Mouse (Mus musculus) G1E (cell line): ENCODE results near the gene Sema6b. TPM values are rescaled to one million over a fixed set of nuclear protein-coding genes. Genes with fewer than 3 reads are reported as not detected.
"Not testable (repeated sequence)": the region's sequence is repeated elsewhere in the genome, so short reads cannot be mapped to it uniquely, and the experiment has no call there.

Experiments used
- ATAC-seq: 2 replicates; pipeline ENCODE4 v1.8.0; 2016; ENCODE audit warnings: mild to moderate bottlenecking; ENCODE audit not compliant: insufficient number of reproducible peaks, poor library complexity, low FRiP score, severe bottlenecking; ENCODE audit errors: extremely low read depth
- DNase-seq: peaks from one replicate; pipeline ENCODE4 v3.0.0; 2012; ENCODE audit warnings: low spot score
- H3K27me3 ChIP-seq: 2 replicates; pipeline ENCODE4 v1.6.1; 2012; ENCODE audit warnings: mild to moderate bottlenecking, low read length, inconsistent platforms; ENCODE audit not compliant: insufficient read depth
- H3K36me3 ChIP-seq: replicated peaks from 2 replicates; pipeline ENCODE3; 2012; ENCODE audit warnings: mild to moderate bottlenecking, inconsistent platforms
- H3K4me1 ChIP-seq: 2 replicates; pipeline ENCODE4 v1.6.1; 2012; ENCODE audit warnings: low read depth, low read length, inconsistent platforms, mixed read lengths; ENCODE audit not compliant: insufficient read depth
- H3K4me3 ChIP-seq: 2 replicates; pipeline ENCODE4 v1.5.1; 2012; ENCODE audit warnings: low read depth, mild to moderate bottlenecking, inconsistent platforms, low read length, moderate library complexity, mixed read lengths
- H3K9me3 ChIP-seq: replicated peaks from 2 replicates; pipeline ENCODE4 v1.6.1; 2012; ENCODE audit warnings: inconsistent platforms
- CTCF ChIP-seq: IDR thresholded peaks from 2 replicates; pipeline ENCODE4 v1.5.1; 2012; ENCODE audit warnings: low read depth, low read length, inconsistent platforms, mixed read lengths
- GATA1 ChIP-seq: IDR thresholded peaks from 2 replicates; pipeline ENCODE4 v1.6.1; 2012; ENCODE audit warnings: borderline replicate concordance, low read length, inconsistent platforms, mixed read lengths
- GATA2 ChIP-seq: IDR thresholded peaks from 2 replicates; pipeline ENCODE4 v1.6.1; 2012; ENCODE audit warnings: low read depth, low read length, inconsistent platforms, borderline replicate concordance
- POLR2AphosphoS5 ChIP-seq: IDR thresholded peaks from 2 replicates; pipeline ENCODE4 v1.6.1; 2012; ENCODE audit warnings: low read depth, low read length, inconsistent platforms; ENCODE audit not compliant: insufficient replicate concordance
- TAL1 ChIP-seq: conservative IDR thresholded peaks from 2 replicates; pipeline ENCODE4 v1.6.1; 2012; ENCODE audit warnings: low read depth, low read length, inconsistent platforms, mixed read lengths
- polyA plus RNA-seq: library from polyadenylated mRNA; stranded (reverse); fragments of >175 nt; gene quantifications from 2 replicates; pipeline ENCODE4 v1.2.3, GENCODE M21; 2012
- total RNA-seq, 2 experiments: library from RNA; stranded (forward) in 1 of 2; stranded (reverse) in 1 of 2; fragments of 200-1000 nt in 1 of 2; fragments of >200 nt in 1 of 2; fragmentation: Nextera tagmentation in 1 of 2; gene quantifications; 2 replicates each; pipeline ENCODE4 v1.2.3; 2014 to 2017

The Sema6b gene
- total and polyA plus RNA-seq, 3 experiments = 2.7 to 14.1 (median 3.4) TPM

GRCm38 (mm10) chr17:56080781-56081585 is 59.2 kb downstream of the Sema6b start:
- peaks cover 57% of the 10 kb centered on the region for H3K4me1 ChIP-seq
- no peaks in the 10 kb centered on the region for H3K9me3 ChIP-seq
- DNase-seq (peak; percentile 64), ATAC-seq (no peak)
- no peak for TF ChIP-seq GATA2
- no peak for TF ChIP-seq GATA1
- TF ChIP-seq POLR2AphosphoS5 = no peak
- TF ChIP-seq TAL1 = no peak
- peaks cover 47% of the 10 kb centered on the region for H3K36me3 ChIP-seq
- peak overlapping the region; percentile 80 for H3K4me3 ChIP-seq
- H3K27me3 ChIP-seq = no peaks in the 10 kb centered on the region

DNA sequence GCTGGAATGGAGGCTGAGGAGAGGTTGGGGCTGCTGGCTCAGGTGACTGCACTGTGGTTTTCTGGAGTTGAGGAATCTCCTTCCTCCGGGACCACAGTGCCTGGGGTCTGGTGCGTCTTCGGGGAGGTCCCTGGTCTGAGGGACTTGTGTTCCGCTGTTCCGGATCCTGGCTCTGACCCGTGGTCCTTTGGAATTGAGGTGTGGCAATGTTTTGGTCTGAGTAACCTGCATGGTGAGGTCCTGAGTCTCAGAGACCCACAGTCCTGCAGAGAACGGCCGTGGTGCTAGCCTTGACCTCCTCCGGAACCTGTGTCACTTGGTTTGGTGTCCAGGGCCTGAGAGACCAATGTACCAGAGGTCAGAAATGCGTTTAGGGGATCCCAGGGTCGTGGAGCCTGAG is 60.2 kb downstream of the Sema6b start:
- ATAC-seq = no peak
- no peaks in the 10 kb centered on the region for H3K27me3 ChIP-seq
- H3K9me3 ChIP-seq = no peaks in the 10 kb centered on the region
- H3K36me3 ChIP-seq = peaks cover 38% of the 10 kb centered on the region
- peak overlapping the region; percentile 80 for H3K4me3 ChIP-seq
- peaks cover 58% of the 10 kb centered on the region for H3K4me1 ChIP-seq
- DNase-seq = peak; percentile 10
- TF ChIP-seq POLR2AphosphoS5 (no peak), GATA2 (no peak), GATA1 (no peak), TAL1 (no peak)

DNA sequence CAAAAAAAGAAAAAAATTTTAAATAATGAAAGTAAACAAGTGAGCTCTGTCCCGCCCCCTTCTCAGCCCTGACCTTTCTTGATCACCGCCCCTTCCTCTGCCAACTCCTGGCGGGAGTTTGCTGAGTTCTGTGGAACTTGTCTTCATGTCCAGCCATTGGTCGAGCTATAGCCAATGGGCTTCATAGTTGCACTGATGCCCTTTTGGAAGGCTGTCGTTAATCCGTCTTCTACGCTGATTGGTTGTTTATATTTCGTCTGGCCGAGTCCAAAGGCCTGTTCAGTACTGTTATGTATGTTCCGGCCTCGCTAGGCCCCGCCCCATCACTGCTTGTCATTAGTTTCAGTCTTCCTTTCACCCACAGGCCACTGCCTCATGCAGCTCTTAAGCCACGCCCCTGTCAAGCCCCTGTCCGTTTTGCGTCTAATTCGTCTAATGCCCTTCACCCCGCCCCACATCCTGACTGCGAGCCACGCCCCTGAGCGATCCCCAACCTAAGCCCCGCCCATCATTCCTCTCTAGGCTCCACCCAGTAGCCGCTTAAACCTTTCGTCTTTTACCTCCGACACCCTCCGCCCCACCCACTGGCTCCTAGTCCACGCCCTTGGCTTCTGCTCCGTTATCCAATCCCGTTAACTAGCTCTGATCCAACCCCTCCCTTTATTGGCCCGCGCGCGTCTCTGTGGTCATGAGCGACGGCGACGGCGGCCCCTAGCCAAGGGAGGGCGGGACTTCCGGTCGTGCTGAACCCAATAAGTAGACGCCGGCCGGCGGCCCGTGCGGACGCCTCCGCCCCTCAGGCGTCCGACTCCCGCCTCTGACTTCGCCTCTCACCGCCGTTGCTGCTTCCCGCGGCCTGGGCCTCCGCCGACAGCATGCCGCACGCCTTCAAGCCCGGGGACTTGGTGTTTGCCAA is 61.0 kb downstream of the Sema6b start, which contains the start of gene Hdgfl2:
Hdgfl2 (plus strand) TSS at position 755 of the 916 bp plus-strand sequence.
- peak; percentile 83 for ATAC-seq
- peaks cover 33% of the 10 kb centered on the region for H3K36me3 ChIP-seq
- TF ChIP-seq GATA2 (no peak), CTCF (no peak), TAL1 (no peak), GATA1 (no peak), POLR2AphosphoS5 (no peak)
- peak within 1 kb of the TSS; percentile 80 for H3K4me3 ChIP-seq
- H3K9me3 ChIP-seq = no peaks in the 10 kb centered on the region
- H3K27me3 ChIP-seq = no peaks in the 10 kb centered on the region
- peaks cover 55% of the 10 kb centered on the region for H3K4me1 ChIP-seq
- DNase-seq = peak; percentile 94

DNA sequence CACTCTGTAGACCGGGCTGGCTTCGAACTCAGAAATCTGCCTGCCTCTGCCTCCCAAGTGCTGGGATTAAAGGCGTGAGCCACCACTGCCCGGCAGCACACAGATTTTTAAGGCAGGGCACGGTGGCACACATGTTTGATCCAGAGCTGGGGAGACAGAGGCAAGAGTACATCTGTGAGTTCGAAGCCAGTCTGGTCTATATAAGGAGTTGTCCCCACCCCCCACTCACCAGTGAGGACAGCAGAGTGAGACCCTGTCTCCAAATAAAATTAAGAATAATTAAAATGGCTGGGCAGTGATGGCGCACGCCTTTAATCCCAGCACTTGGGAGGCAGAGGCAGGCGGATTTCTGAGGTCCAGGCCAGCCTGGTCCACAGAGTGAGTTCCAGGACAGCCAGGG is 61.8 kb downstream of the Sema6b start:
- peaks cover 33% of the 10 kb centered on the region for H3K36me3 ChIP-seq
- not testable (repeated sequence) for DNase-seq, H3K9me3 ChIP-seq, H3K27me3 ChIP-seq, ATAC-seq
- peak overlapping the region; percentile 80 for H3K4me3 ChIP-seq
- peaks cover 57% of the 10 kb centered on the region for H3K4me1 ChIP-seq

DNA sequence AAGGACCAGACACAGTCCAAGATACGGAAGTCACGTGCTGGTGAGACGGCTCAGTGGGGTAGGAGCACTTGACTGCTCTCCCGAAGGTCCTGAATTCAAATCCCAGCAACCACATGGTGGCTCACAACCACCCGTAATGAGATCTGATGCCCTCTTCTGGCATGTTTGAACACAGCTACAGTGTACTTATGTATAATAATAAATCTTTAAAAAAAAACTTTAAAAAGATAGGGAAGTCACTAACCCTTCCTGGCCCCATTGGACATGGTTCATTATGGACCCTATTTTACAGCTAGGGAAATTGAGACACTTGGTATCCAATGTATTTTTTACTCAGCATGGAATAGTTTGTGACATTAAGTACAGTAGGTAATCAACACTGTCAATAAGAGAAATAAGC is 62.6 kb downstream of the Sema6b start:
- ATAC-seq = no peak
- no peaks in the 10 kb centered on the region for H3K9me3 ChIP-seq
- H3K4me3 ChIP-seq = no peak overlapping the region
- H3K36me3 ChIP-seq = peaks cover 32% of the 10 kb centered on the region
- peaks cover 62% of the 10 kb centered on the region for H3K4me1 ChIP-seq
- no peaks in the 10 kb centered on the region for H3K27me3 ChIP-seq
- no peak for DNase-seq
- TF ChIP-seq TAL1 = no peak
- no peak for TF ChIP-seq GATA1
- no peak for TF ChIP-seq GATA2

DNA sequence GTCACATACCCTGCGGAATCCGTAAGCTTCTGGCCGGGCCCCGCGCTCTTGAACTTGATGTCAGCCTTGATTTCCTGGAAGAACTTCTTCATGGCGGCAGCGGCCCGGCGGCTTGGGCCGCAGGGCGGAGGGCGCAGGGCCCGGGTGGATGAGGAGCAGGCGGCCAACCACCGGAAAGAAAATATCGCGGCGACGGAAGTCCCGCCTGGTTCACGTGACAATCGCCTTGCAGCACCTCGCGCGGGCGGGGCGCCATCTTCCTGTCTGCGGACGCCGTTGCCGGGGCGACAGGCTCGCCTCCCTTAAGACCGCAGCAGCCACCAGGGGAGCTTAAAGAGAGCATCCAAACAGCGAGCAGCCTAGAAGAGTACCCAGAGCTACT is 65.3 kb downstream of the Sema6b start, which contains the start of gene Ubxn6:
Ubxn6 (minus strand) TSS at position 202 of the 382 bp plus-strand sequence.
- Histone ChIP-seq H3K27me3 (no peaks in the 10 kb centered on the region), H3K36me3 (peaks cover 40% of the 10 kb centered on the region), H3K4me1 (peaks cover 39% of the 10 kb centered on the region), H3K9me3 (no peaks in the 10 kb centered on the region), H3K4me3 (peak within 1 kb of the TSS; percentile 75)
- TF ChIP-seq GATA2 (no peak), CTCF (no peak), POLR2AphosphoS5 (no peak), TAL1 (no peak), GATA1 (no peak)
- DNase-seq = peak; percentile 88
- 0 out of 2 replicates have a peak, but pooled peaks have one; percentile 5 for ATAC-seq
